Mouse (Mus musculus) spleen, postnatal 14 days (tissue): ENCODE results near the gene Ngfr.

ENCODE experiments used
- DNase-seq, 2 experiments: peaks; one replicate each; pipeline ENCODE4 v3.0.0; 2021 to 2022; ENCODE audit warnings: low spot score in 2 of 2

Ngfr gene

DNA sequence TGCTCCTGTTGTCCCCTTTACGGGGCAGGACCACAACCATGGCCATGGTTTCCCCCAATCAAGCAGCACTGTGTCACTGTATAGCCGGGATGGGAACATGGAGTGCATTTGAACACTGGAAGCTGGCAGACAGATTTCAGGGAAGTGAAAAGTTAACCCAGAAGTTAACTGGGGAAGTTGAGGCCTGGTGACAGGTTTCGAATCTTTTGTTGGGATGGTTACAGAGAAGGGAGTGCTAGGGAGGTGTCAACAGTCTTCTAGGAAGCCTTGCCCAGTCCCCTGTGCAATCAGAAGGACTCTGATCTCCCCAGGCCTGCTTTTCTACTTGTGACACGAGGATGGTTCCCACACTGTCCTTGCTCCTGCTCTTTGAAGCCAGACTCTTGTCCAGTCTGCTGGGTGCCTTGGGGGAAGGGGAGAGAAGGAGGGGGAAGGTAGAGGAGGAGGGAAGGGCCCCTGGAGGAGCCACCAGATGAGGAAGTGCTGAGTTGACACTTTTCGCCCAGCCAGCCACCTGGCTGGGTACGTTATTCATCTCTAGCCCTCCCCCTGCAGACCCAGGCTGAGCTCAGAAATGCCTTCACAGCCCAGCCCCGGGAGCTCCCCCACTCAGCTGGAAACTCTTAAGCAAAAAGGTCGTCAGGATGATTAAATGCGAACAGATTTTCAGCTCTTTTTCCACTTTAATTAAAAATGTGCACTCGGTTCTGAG is 8.1 kb upstream of the Ngfr start:
- DNase-seq = no peak

DNA sequence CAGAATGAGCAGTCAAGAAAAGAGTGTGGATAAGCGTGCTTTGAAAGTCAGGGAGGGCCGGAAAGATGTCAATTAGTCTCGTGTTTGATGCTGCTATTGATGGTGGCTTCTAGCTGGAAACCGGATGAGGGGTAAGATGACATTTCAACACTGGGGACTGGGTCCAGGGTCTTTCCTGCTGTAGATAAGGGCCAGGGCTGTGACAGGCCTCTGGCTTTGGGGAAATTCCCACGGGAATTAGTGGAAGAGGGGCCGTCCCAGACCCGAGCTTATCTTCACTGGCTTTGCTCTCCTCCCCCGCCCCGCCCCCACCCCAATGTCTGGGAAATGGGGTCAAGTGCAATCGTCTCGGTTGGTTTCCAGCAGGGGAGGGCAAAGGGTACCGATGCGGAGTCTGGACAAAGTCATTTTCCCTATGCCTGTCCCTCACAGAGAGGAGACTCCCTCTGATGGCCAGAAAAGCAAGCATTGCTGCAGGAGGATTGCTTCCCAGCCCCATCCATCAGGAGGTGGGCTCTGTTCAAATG is 7.2 kb upstream of the Ngfr start:
- no peak for DNase-seq

- DNase-seq = no peak
These were observed 6.0 kb upstream of the Ngfr start for GRCm38 (mm10) chr11:95593501-95593900.

DNA sequence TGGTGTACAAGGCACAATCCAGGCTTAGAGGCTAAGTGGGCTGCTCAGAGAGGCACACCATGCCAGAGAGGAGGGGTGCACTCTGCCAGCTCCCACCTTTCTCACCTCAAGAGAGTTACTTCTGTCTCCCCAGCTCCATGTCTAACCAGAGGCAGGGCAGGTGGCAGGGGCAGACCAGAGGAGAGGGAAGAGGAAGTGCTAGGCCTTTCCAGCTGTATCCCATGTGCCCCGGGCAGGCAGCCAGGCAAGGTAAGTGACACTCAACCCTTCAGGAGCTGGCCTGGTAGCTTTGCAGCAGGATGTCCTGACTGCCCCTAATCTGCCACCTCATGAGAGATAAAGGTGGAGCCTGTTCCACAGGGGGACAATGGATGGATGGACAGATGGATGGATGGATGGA is 5.2 kb upstream of the Ngfr start:
- DNase-seq = no peak

- no peak for DNase-seq
These were observed 1.7 kb upstream of the Ngfr start for GRCm38 (mm10) chr11:95589195-95589594.

DNA sequence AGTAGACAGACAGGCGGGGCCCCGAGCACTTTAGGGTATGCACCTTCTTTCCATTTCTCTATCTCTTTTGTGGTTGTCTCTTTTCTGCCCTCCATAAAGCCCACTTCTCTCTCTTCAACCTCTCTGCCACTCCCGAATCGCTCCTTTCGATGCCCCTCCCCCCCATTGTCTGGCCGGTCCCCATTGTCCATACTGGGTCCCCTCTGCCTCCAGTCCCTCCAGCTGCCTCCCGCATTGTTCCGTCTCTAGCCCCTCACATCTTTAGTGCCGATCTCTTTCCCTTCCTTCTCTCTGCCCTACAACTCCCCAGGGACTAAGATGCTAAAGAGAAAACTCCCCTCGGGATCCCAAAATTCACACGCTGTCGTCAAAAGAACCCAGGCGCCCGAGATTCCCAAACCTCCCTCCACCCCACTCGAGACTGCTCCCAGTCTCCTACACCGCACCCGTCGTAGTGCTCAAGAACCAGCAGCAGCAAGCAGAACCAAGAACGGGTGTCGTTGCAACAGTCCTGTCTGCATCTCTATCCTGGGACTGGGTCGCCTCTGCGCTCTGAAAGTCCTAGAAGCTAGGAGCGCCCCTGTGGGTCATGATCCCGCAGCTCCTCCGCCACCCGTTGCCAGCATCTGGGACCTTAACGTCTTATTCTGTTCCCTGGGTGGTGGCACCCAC is 648 bp downstream of the Ngfr start:
- no peak for DNase-seq

- peak; percentile 42 to 65 for DNase-seq
These were observed 1.4 kb downstream of the Ngfr start for GRCm38 (mm10) chr11:95586184-95586583.

- DNase-seq = no peak
These were observed 1.9 kb downstream of the Ngfr start for GRCm38 (mm10) chr11:95585684-95586083.

DNA sequence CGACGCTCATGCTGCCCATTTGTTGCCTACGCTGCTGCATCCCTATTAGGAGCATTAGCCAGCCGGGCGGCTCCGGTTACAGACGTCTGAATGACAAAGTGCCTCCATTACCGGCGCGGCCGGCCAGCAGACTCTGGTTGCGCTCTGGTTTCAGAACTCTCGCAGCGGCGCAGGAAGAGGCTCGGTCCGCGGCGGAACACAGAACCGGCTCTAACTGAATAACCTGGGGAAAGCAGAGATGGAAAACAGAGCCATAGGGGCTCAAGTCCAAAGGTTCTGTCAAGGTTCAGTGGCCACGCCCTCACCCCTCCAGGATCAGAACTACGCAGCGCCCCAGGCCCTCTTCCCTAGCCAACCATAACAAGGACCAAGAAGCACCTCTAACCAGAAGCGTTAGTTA is 2.3 kb downstream of the Ngfr start:
- DNase-seq = no peak

DNA sequence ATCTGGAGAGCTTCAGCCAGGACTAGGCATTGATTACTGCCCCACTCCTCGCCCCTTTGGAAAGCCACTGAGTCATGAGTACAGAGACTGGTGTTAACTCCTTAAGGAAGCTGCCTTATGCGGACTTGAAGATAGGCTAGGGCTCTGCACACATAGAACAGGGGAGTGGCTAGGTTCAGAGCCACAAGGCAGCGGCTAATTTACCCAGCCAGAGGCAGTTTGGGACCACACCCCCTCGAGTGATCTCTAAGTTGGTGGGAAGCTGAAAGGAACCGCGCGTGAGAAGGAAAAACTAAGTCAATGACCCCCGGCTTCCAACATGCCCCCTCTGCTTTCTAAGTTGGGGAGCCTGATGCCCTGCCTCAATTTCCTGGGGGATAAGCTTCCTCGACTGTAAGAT is 2.9 kb downstream of the Ngfr start:
- DNase-seq = no peak

DNA sequence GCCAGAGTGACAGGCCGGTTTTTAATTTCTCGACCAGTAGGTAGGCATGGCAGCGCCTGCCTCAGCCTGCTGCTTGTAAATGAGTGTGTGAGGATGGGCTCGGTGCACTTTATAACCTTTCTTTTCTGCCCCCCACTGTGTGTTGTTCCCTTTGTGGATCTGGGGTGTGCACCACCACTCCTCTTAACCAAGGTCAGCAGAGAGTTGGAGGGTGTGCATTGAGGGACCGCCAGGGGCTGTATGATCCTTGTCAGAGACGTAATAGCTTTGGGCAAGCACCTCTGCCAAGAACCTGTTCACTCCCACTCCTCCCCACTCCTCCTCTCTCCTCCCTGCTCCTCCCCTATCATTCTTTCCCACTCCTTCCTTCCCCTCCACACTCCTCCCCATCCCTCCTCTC is 4.1 kb downstream of the Ngfr start:
- no peak for DNase-seq

GRCm38 (mm10) chr11:95582193-95582592 is 5.3 kb downstream of the Ngfr start:
- no peak for DNase-seq

DNA sequence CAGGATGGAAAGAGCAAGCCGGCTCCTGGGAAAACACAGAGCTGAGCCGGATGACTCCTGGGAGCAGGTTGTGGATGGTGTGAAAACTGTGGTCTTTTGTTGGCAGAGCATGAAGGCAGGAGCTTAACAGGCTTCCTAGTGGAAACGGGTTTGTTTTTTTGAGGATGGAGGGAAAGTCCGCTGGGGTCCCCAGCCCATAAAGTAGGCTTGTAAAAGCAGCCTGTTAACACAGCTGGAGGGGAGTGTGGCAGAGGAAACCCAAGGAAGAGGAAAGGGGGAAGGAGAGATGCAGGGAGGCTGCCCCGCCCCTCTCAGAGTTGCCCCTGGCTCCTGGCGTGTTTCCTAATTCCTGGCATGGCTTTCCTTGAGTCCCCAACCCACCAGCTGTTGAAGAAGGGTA is 8.1 kb downstream of the Ngfr start:
- no peak for DNase-seq

DNA sequence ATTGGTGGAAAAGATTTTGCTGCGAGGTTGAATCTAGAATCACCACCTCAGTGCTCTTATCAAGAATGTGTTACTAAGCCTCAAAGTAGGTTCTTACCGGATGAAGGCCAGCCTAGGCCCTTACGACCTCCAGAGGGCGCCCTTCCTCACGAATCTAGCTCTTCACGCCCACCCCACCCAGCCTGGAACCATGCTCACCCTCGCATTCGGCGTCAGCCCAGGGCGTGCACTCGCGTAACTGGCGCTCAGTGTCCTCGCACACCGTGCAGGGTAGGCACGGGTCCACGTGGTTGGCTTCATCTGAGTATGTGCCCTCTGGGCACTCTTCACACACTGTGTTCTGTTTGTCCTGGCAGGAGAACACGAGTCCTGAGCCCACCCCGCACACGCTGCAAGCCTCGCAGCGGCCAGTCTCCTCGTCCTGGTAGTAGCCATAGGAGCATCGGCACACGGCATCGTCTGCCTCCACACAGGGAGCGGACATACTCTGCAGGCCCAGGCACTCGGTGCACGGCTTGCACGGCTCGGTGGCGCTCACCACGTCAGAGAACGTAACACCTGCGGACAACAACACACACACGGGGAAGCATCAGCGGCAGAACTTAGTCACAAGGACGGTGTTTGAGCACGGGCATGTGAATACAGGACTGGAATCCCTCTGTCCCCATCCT is 9.6 kb downstream of the Ngfr start:
- peak in 1 of 2 experiments; percentile 15 for DNase-seq

DNA sequence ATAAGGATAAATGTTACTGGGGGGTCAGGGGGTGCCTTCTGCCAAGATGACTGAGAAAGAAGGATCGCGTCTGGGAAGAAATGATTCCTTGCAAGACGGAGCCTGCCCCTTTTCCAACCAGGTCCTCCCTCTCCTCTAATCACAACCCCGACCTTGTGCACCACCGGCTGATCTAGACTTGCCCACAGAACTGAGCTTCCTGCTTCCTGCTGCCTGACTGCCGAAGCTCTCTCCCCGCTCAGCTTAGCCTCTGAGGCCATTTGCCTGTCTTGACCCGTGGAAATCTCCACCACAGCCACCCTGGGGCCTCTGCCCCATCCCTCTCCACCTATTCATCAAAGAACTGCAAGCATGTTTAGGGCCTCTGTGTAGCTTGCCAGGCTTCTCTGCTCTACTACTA is 11.2 kb downstream of the Ngfr start:
- no peak for DNase-seq

DNA sequence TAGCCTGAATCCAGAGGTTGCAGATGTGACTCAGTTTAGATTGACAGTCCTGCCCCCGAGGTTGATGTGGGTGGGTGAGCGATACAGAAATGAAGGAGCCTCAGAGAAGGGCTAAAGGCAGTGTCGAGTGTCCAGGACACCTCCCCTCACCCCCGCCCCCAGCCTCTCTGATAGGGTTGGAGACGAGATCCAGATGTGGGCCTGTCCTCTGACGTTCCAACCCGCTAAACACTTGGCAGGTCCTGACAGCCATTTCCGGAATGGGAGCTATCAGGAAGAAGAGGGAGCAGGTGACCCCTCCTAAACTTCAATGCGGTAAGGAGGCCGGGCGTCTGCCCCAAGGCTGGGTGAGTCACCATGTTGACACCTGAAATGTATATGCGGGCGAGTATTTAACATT is 11.7 kb downstream of the Ngfr start:
- no peak for DNase-seq

DNA sequence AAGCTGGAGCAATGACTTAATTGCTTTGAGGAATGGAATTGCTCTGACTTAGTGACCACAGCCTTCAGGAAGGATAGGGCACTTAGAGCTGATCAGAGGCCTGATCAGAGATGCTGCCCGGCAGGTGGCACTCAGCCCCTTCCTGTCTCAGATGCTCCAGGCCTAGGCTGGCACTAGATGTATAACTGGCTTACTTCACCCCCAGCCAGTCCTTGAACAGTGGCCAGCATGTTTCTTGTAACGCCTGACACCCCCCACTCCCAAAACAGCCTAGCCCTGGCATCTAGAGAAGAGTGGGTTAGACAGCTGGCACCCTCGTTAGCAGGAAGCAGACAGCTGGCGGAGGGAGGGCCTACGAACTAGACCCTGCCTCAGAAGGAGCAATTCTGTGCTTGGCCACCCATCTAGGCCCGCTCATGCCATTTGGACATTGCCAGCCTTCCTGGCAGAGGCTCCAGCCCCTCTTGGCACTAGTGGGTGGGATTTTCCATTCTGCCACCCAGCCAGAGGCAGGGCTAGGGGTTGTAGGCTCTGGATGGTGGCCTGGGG is 12.7 kb downstream of the Ngfr start:
- DNase-seq = no peak

GRCm38 (mm10) chr11:95572227-95572626 is 15.3 kb downstream of the Ngfr start:
- no peak for DNase-seq

DNA sequence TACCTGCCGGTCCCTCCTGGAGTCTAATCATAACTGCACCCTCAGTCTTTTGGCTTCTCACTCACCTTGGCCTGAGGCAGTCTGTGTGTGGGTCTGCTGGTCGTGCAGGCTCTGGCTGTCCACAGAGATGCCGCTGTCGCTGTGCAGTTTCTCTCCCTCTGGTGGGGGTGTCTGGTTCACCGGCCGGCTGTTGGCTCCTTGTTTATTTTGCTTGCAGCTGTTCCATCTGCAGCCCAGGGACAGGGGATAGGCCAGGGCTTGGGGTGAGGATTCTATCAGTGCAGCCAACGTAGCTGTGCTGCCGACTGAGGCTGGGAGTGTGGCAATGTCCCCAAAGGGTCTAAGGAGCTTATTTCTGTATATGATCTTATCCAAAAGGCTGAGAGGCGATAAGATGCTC is 15.8 kb downstream of the Ngfr start:
- DNase-seq = no peak

- no peak for DNase-seq
These were observed 16.5 kb downstream of the Ngfr start for GRCm38 (mm10) chr11:95570827-95571619.

- DNase-seq = no peak
These were observed 17.6 kb downstream of the Ngfr start for GRCm38 (mm10) chr11:95569908-95570307.
